Comparison of ENCODE assay signal across 8 mouse cellular contexts in genomic region chr11:98203931-98204421, GRCm38 (mm10). TPM values are rescaled to one million over a fixed set of nuclear protein-coding genes. Genes with fewer than 3 reads are reported as not detected.
DNase-seq lines count a peak whose midpoint lies in the region; ATAC-seq and TF ChIP-seq lines count a peak whose summit lies in the region.

No protein-coding gene starts in this region.

- 0 out of 2 replicates have a peak, but pooled peaks have one; percentile 16 for TF ChIP-seq POLR2A in liver, adult 2 months (IDR thresholded peaks at IDR 0.05; ENCODE audit: extremely low read depth, insufficient read depth, low read length)

- peak overlapping the region; percentile 97 for H3K9ac ChIP-seq in ES-E14 (ENCODE audit: insufficient read depth, low read depth, low read length, poor library complexity, severe bottlenecking)
- H3K9ac ChIP-seq in hindbrain, embryonic 14.5 days = peak overlapping the region; percentile 91
- H3K9ac ChIP-seq in liver, adult 2 months (ENCODE audit: low read depth, low read length) = peak overlapping the region; percentile 97

- no peak overlapping the region for H3K27ac ChIP-seq in ES-E14 (ENCODE audit: insufficient read depth, low read depth, low read length, poor library complexity, severe bottlenecking)
- H3K27ac ChIP-seq in hindbrain, embryonic 14.5 days = no peak overlapping the region
- peak overlapping the region; percentile 61 for H3K27ac ChIP-seq in liver, adult 2 months (replicated peaks; ENCODE audit: insufficient read depth, low read depth, low read length)

- H3K4me1 ChIP-seq in ES-E14 (ENCODE audit: control insufficient read depth in 2 of 2, insufficient read depth in 2 of 2, low read length in 2 of 2, poor library complexity in 1 of 2) = peaks cover 0 to 11% of the 10 kb centered on the region in 2 experiments; a peak in 3 of 4 replicates
- peaks cover 29% of the 10 kb centered on the region for H3K4me1 ChIP-seq in hindbrain, embryonic 14.5 days (replicated peaks; ENCODE audit: control insufficient read depth, insufficient read depth, low read length)
- H3K4me1 ChIP-seq in liver, adult 2 months (ENCODE audit: control insufficient read depth, insufficient read depth, low read length) = no peaks in the 10 kb centered on the region; the same call in 1 of the 2 replicates

- H3K27me3 ChIP-seq in hindbrain, embryonic 14.5 days (ENCODE audit: control insufficient read depth, insufficient read depth, low read length) = no peaks in the 10 kb centered on the region
- no peaks in the 10 kb centered on the region for H3K27me3 ChIP-seq in liver, adult 2 months (ENCODE audit: control insufficient read depth, insufficient read depth, low read length)

- H3K4me3 ChIP-seq in ES-E14 (ENCODE audit: insufficient read depth in 1 of 2, low read depth in 1 of 2, low read length in 2 of 2, poor library complexity in 1 of 2, severe bottlenecking in 1 of 2) = peak overlapping the region; percentile 47 to 86
- H3K4me3 ChIP-seq in hindbrain, embryonic 14.5 days (replicated peaks; ENCODE audit: low read length) = peak overlapping the region; percentile 72
- H3K4me3 ChIP-seq in liver, adult 2 months (ENCODE audit: insufficient read depth, low read depth, low read length) = peak overlapping the region; percentile 91

- WGBS in hindbrain, embryonic 14.5 days = under 1% methylated on average over 16 of the region's 16 CpGs
- WGBS in liver, adult 2 months = under 1% methylated on average over 16 of the region's 16 CpGs

- peaks cover 6% of the 10 kb centered on the region for H3K36me3 ChIP-seq in ES-E14 (ENCODE audit: control insufficient read depth, insufficient read depth, low read length, poor library complexity, severe bottlenecking)
- H3K36me3 ChIP-seq in hindbrain, embryonic 14.5 days (replicated peaks; ENCODE audit: control insufficient read depth, insufficient read depth) = peaks cover 14% of the 10 kb centered on the region
- H3K36me3 ChIP-seq in liver, adult 2 months (ENCODE audit: control insufficient read depth, insufficient read depth, low read length) = peaks cover 7% of the 10 kb centered on the region; the same call in 1 of the 2 replicates

- no peaks in the 10 kb centered on the region for H3K9me3 ChIP-seq in ES-E14 (ENCODE audit: control insufficient read depth, insufficient read depth, low read depth, low read length)
- H3K9me3 ChIP-seq in hindbrain, embryonic 14.5 days (ENCODE audit: control insufficient read depth, low read length) = no peaks in the 10 kb centered on the region

- peaks cover 7% of the 10 kb centered on the region; the same call in 1 of the 2 replicates for H3K79me2 ChIP-seq in liver, adult 2 months (ENCODE audit: control insufficient read depth, insufficient read depth, low read length)

- ATAC-seq in erythroid progenitor cell, adult 5-6 weeks (replicated peaks; ENCODE audit: low FRiP score, poor library complexity, severe bottlenecking) = peak; percentile 53
- no peak for ATAC-seq in hindbrain, embryonic 14.5 days (ENCODE audit: low FRiP score)

- in situ Hi-C loops in ES-E14 (cut with MboI; ENCODE audit: low sequenced_read_pairs in 2 of 2, unreplicated experiment in 2 of 2) = no loop called here

- TF ChIP-seq CTCF in liver, adult 2 months (IDR thresholded peaks at IDR 0.05; ENCODE audit: low read depth, low read length) = no peak

- DNase-seq in 416B (ENCODE audit: low read depth) = peak; percentile 46
- no peak for DNase-seq in ES-E14 (ENCODE audit: low read depth, low spot score)
- no peak for DNase-seq in hindbrain, embryonic 14.5 days (ENCODE audit: low spot score)
- DNase-seq in liver, adult 2 months (ENCODE audit: extremely low read depth, low read depth, low spot score) = peak; percentile 53
- peak; percentile 35 for DNase-seq in naive thymus-derived CD4-positive, alpha-beta T cell, adult 2 months (ENCODE audit: low read depth)
- DNase-seq in thymus, postnatal 4 days = peak; percentile 22
- DNase-seq in cerebellum, adult 11-12 months = no peak

- H3K4me2 ChIP-seq in hindbrain, embryonic 14.5 days (replicated peaks) = peak overlapping the region; percentile 96

TF ChIP-seq in ES-E14, 5 proteins besides CTCF, POLR2A, EP300 and RAD21:
- TF ChIP-seq HCFC1 (IDR thresholded peaks at IDR 0.05; ENCODE audit: borderline replicate concordance, insufficient read depth, low read length) (no peak), MAFK (IDR thresholded peaks at IDR 0.05; ENCODE audit: insufficient read depth, low read depth, low read length) (no peak), CHD2 (IDR thresholded peaks at IDR 0.05; ENCODE audit: low read depth, low read length) (no peak), ZNF384 (IDR thresholded peaks at IDR 0.05; ENCODE audit: low read depth, low read length) (no peak), ZC3H11A (IDR thresholded peaks at IDR 0.05; ENCODE audit: borderline replicate concordance, low read depth, low read length) (no peak)

RNA-seq across cellular contexts. Expression of gene Cdk12, which starts 1.1 kb away (rescaled TPM):
- total RNA-seq in ES-E14 (2012; rRNA removed) = 63.3 and 68.8 TPM in 2 replicates
- total RNA-seq in erythroid progenitor cell, adult 5-6 weeks (2015; ENCODE audit: low replicate concordance) = 58.0 and 63.3 TPM in 2 replicates
- 61.8 and 66.0 TPM in 2 replicates for total RNA-seq in erythroid progenitor cell, adult 5-6 weeks (2017; ENCODE audit: low replicate concordance)
- polyA plus RNA-seq in hindbrain, embryonic 14.5 days (2014; fragmentation: Nextera tagmentation; extraction: Ambion mirVana) = 7.9 and 10.3 TPM in 2 replicates
- total RNA-seq in liver, adult 2 months (2014; rRNA removed) = 19.5 and 20.3 TPM in 2 replicates
- 5.8 and 7.9 TPM in 2 replicates for polyA plus RNA-seq in liver, adult 2 months (2012; rRNA removed)

RNA-seq across cellular contexts. Expression of gene Med1, which starts 10.9 kb away (rescaled TPM):
- 23.5 and 27.9 TPM in 2 replicates for total RNA-seq in ES-E14 (2012; rRNA removed)
- total RNA-seq in erythroid progenitor cell, adult 5-6 weeks (2015; ENCODE audit: low replicate concordance) = 46.9 and 62.9 TPM in 2 replicates
- total RNA-seq in erythroid progenitor cell, adult 5-6 weeks (2017; ENCODE audit: low replicate concordance) = 29.0 and 35.2 TPM in 2 replicates
- 53.2 and 54.7 TPM in 2 replicates for polyA plus RNA-seq in hindbrain, embryonic 14.5 days (2014; fragmentation: Nextera tagmentation; extraction: Ambion mirVana)
- 10.0 and 12.9 TPM in 2 replicates for total RNA-seq in liver, adult 2 months (2014; rRNA removed)
- polyA plus RNA-seq in liver, adult 2 months (2012; rRNA removed) = 5.3 and 5.6 TPM in 2 replicates

RNA-seq across cellular contexts. Expression of gene Fbxl20, which starts 53.8 kb away (rescaled TPM):
- 9.7 and 15.0 TPM in 2 replicates for total RNA-seq in ES-E14 (2012; rRNA removed)
- 8.6 and 13.4 TPM in 2 replicates for total RNA-seq in erythroid progenitor cell, adult 5-6 weeks (2015; ENCODE audit: low replicate concordance)
- total RNA-seq in erythroid progenitor cell, adult 5-6 weeks (2017; ENCODE audit: low replicate concordance) = 1.4 and 7.7 TPM in 2 replicates
- polyA plus RNA-seq in hindbrain, embryonic 14.5 days (2014; fragmentation: Nextera tagmentation; extraction: Ambion mirVana) = 18.6 and 19.1 TPM in 2 replicates
- 15.1 and 16.7 TPM in 2 replicates for total RNA-seq in liver, adult 2 months (2014; rRNA removed)
- 8.7 and 12.3 TPM in 2 replicates for polyA plus RNA-seq in liver, adult 2 months (2012; rRNA removed)

Comparison
In these comparisons a context has a peak if more than half of its experiments do, and no peak if none do; other contexts are left out.
1. DNase-seq: peak in 416B (single experiment), liver, adult 2 months (single experiment), naive thymus-derived CD4-positive, alpha-beta T cell, adult 2 months (single experiment) and thymus, postnatal 4 days (single experiment); none in ES-E14 (single experiment), hindbrain, embryonic 14.5 days (single experiment) and cerebellum, adult 11-12 months (single experiment).
2. Peak in every context shown above with its lines, with median percentiles within 50 percentile points of each other: H3K4me3 ChIP-seq and H3K9ac ChIP-seq.